Mouse (Mus musculus): Measurements from ENCODE around the gene BC035947. TPM values are rescaled to one million over a fixed set of nuclear protein-coding genes. Genes with fewer than 3 reads are reported as not detected.
"Not testable (repeated sequence)": the region's sequence is repeated elsewhere in the genome, so short reads cannot be mapped to it uniquely, and the experiment has no call there.

Gene BC035947
- polyA plus RNA-seq (2012; rRNA removed): 0.03 and 0.04 TPM in 2 replicates

DNA sequence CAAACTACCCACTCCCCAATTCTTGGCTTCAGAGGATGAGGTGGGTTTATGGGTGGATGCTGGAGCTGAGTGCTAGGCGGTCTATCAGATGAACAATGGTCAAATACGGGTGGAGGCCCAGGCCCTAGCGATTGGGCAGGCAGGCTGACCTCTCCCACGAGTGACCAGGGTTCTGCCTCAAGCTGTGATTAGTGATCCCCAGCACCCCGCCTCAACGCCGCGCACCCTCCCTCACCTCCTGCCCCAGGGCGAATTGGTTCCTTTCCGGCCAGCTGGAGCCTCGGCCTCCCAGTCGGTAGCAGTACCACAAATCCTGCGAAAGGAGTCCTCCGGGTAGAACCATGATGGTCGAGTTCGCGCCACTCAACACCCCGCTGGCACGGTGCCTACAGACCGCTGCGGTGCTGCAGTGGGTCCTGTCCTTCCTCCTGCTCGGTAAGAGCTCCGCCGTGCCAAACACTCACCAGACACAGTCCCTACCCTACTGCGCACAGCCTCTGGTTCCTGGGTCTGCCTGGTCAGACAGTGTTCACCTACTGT, at the start of gene BC035947:
Gene BC035947 (minus strand): TSS at position 538 of the 540 bp plus-strand sequence.
- Histone ChIP-seq H3K4me1 (ENCODE audit: control insufficient read depth, insufficient read depth, low read length) (peaks cover 3% of the 10 kb centered on the region; the same call in 1 of the 2 replicates), H3K4me3 (replicated peaks; ENCODE audit: extremely low read depth, low read depth, low read length) (peak within 1 kb of the TSS; percentile 16)
- 5% methylated on average over 25 of the region's 25 CpGs for WGBS
- no peak for TF ChIP-seq CTCF (IDR thresholded peaks at IDR 0.05; ENCODE audit: insufficient read depth, low read length)
- TF ChIP-seq POLR2A (IDR thresholded peaks at IDR 0.05; ENCODE audit: borderline replicate concordance, extremely low read depth, low read depth, low read length): no peak
- peak; percentile 18 for DNase-seq

DNA sequence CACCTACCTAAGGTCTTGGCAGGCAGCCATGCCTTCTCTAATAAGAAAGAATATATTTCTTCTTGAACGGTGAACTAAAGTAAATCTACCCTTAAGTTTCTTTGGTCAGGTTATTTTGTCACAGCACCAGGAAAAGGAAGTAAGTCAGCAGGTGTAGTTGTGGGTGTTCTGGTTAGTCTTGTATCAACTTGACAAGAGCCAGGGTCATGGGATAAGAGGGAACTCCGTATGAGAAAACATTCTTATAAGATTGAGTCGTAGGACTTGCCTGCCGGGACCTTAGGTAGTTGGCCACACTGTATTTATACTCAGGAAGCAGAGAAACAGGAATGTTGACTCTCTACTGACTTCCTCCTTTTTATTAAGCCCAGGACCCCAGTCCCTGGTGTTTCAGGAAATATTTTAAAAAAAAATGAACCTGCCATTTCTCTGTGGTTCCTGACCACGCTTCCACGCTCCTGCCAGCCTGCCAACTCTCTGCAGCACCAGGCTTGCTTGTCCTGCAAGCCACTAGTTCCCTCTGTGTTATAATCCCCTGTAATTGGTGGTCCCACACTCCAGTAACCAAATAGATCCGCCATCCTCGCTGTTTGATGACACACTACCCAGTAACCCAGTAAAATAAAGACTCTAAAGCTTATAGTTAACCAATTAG, 42.2 kb upstream of the BC035947 start:
- TF ChIP-seq CTCF (IDR thresholded peaks at IDR 0.05; ENCODE audit: insufficient read depth, low read length): no peak
- no peak for TF ChIP-seq POLR2A (IDR thresholded peaks at IDR 0.05; ENCODE audit: borderline replicate concordance, extremely low read depth, low read depth, low read length)
- no peaks in the 10 kb centered on the region for H3K4me1 ChIP-seq (ENCODE audit: control insufficient read depth, insufficient read depth, low read length)
- no peak overlapping the region for H3K4me3 ChIP-seq (replicated peaks; ENCODE audit: extremely low read depth, low read depth, low read length)
- WGBS: 41% methylated on average over 8 of the region's 8 CpGs
- DNase-seq: no peak

DNA sequence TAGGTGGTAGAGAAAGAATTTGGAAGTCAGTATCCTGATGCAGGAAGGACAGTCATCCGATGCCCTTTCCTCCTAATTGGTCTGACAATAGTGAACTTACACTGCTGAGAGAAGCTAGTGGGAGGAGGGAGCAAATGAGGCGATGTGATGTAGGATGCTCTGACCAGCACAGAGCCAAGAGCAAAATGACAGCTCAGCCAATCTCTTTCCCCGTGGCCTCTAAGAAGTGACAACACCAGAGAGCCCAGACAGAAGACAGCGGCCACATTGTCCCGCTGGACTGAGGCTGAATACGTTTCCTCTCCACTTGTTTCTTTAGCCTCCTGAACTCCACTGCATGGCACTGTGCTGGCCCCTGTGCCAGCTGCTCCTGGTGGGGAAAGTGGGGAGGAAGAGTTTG, 37.0 kb upstream of the BC035947 start:
- WGBS: 45% methylated on average over 6 of the region's 6 CpGs
- DNase-seq: no peak
- H3K4me3 ChIP-seq (replicated peaks; ENCODE audit: extremely low read depth, low read depth, low read length): no peak overlapping the region
- TF ChIP-seq CTCF (IDR thresholded peaks at IDR 0.05; ENCODE audit: insufficient read depth, low read length): no peak
- TF ChIP-seq POLR2A (IDR thresholded peaks at IDR 0.05; ENCODE audit: borderline replicate concordance, extremely low read depth, low read depth, low read length): no peak
- H3K4me1 ChIP-seq (ENCODE audit: control insufficient read depth, insufficient read depth, low read length): no peaks in the 10 kb centered on the region

DNA sequence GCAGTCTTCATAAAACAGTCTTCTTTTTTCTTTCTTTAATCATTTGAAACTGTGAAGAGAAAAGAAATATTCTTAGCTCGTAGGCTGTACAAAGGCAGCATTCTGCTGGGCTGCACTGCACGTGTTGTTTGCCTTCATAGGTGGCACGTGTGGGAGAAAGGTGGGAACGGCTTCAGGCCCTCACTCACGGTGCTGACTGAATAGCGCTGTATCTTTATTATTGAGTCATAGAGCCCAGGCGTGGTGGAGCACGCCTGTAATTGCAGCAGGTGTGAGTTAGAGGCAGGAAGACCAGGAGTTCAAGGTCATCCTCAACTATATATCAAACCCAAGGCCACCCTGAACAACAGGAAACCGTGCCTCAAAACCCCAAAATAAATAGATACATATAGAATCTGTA, 34.3 kb upstream of the BC035947 start:
- Histone ChIP-seq H3K4me3 (replicated peaks; ENCODE audit: extremely low read depth, low read depth, low read length) (no peak overlapping the region), H3K4me1 (ENCODE audit: control insufficient read depth, insufficient read depth, low read length) (no peaks in the 10 kb centered on the region)
- TF ChIP-seq CTCF (IDR thresholded peaks at IDR 0.05; ENCODE audit: insufficient read depth, low read length) (no peak), POLR2A (IDR thresholded peaks at IDR 0.05; ENCODE audit: borderline replicate concordance, extremely low read depth, low read depth, low read length) (no peak)
- WGBS: 68% methylated on average over 9 of the region's 9 CpGs
- DNase-seq: no peak

DNA sequence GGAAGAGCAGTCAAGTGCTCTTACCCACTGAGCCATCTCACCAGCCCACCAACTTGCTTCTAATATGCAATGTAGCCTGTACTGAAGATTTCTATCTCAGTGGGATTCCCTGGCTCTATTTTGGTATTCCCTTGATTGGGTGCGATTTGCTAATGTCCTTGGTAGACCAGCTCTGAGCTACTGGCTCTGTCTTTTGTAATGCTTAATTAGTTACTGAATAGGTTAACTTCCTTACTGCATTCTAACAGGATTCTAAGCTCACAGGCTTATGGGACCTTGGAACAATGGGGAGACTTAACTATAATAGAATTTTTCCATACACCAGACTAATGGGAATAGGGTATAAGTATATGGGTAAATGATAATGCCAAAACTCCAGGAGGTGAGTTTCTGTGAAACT, 31.7 kb upstream of the BC035947 start:
- DNase-seq; H3K4me3 ChIP-seq (replicated peaks; ENCODE audit: extremely low read depth, low read depth, low read length); H3K4me1 ChIP-seq (ENCODE audit: control insufficient read depth, insufficient read depth, low read length): not testable (repeated sequence)
- whole genome bisulfite sequencing: 89% methylated on average over 1 of the region's 1 CpGs

DNA sequence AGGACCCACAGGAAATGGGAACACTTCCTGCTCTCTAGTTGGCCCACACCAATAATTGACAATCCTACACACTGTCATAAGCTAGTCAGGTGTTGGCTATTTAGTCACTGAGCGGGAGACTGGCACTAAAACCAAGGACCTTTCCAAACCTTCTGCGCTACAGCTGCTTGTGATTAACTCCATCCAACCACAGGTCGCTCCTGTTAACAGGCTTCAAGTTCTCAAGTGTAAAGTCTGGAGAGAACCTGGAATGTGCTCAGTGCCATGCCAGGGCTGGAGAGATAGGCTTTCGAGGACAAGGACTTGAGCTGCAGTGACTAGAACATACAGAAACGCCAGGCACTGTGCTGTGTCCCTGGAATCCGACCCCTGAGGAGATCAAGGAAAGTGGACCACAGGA, 27.2 kb upstream of the BC035947 start:
- Histone ChIP-seq H3K4me3 (replicated peaks; ENCODE audit: extremely low read depth, low read depth, low read length) (no peak overlapping the region), H3K4me1 (ENCODE audit: control insufficient read depth, insufficient read depth, low read length) (no peaks in the 10 kb centered on the region)
- DNase-seq: no peak
- 71% methylated on average over 6 of the region's 6 CpGs for whole genome bisulfite sequencing
- TF ChIP-seq POLR2A (IDR thresholded peaks at IDR 0.05; ENCODE audit: borderline replicate concordance, extremely low read depth, low read depth, low read length): no peak
- no peak for TF ChIP-seq CTCF (IDR thresholded peaks at IDR 0.05; ENCODE audit: insufficient read depth, low read length)

DNA sequence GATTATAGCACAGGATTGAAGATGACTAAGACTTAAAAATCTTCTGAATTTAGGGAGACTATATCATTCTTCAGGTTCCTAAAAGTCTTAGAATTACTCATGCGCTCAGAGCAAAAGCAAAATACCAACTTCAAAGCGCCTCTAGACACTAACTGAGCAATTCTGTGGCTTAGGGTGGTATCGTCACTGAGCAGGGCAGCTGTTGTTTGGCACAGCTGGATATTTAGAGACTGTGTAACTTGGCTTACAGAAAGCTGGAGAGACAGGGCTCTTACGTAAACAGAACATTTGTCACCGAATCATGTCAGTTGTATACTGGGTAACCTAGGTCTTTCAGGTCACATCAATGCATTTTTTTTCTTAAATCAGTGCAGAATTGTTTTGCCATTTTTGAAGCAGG, 26.4 kb upstream of the BC035947 start:
- WGBS: 54% methylated on average over 5 of the region's 5 CpGs
- Histone ChIP-seq H3K4me3 (replicated peaks; ENCODE audit: extremely low read depth, low read depth, low read length) (no peak overlapping the region), H3K4me1 (ENCODE audit: control insufficient read depth, insufficient read depth, low read length) (no peaks in the 10 kb centered on the region)
- no peak for TF ChIP-seq CTCF (IDR thresholded peaks at IDR 0.05; ENCODE audit: insufficient read depth, low read length)
- TF ChIP-seq POLR2A (IDR thresholded peaks at IDR 0.05; ENCODE audit: borderline replicate concordance, extremely low read depth, low read depth, low read length): no peak
- DNase-seq: no peak

DNA sequence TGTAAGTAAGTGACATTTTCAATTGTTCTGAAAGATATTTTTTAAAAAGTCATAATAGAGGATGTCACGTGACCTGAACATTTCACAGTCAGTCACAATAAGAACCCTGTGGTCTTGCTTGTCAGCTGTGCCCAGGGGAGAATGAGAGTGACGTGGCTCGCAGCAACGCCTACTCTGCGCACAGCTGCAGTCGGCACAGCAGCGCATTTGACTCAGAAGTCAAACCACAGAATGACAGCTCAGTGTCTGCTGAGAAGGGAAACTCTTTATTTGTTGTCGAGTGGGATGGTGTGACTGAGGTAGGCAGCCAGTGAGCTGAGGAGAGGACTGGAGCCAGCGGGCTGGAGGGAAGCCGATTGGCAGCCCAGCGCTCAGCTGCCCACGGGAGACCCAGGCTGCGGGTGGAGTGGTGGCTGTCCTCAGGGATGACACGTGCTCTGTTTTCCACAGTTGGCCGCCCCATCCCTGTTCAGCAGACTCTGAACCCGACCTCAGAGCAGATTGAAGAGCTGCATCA, 25.6 kb upstream of the BC035947 start:
- WGBS: 15% methylated on average over 16 of the region's 16 CpGs
- peak overlapping the region; percentile 36 for H3K4me3 ChIP-seq (replicated peaks; ENCODE audit: extremely low read depth, low read depth, low read length)
- DNase-seq: peak; percentile 14
- TF ChIP-seq POLR2A (IDR thresholded peaks at IDR 0.05; ENCODE audit: borderline replicate concordance, extremely low read depth, low read depth, low read length) (no peak), CTCF (IDR thresholded peaks at IDR 0.05; ENCODE audit: insufficient read depth, low read length) (no peak)
- H3K4me1 ChIP-seq (ENCODE audit: control insufficient read depth, insufficient read depth, low read length): no peaks in the 10 kb centered on the region

DNA sequence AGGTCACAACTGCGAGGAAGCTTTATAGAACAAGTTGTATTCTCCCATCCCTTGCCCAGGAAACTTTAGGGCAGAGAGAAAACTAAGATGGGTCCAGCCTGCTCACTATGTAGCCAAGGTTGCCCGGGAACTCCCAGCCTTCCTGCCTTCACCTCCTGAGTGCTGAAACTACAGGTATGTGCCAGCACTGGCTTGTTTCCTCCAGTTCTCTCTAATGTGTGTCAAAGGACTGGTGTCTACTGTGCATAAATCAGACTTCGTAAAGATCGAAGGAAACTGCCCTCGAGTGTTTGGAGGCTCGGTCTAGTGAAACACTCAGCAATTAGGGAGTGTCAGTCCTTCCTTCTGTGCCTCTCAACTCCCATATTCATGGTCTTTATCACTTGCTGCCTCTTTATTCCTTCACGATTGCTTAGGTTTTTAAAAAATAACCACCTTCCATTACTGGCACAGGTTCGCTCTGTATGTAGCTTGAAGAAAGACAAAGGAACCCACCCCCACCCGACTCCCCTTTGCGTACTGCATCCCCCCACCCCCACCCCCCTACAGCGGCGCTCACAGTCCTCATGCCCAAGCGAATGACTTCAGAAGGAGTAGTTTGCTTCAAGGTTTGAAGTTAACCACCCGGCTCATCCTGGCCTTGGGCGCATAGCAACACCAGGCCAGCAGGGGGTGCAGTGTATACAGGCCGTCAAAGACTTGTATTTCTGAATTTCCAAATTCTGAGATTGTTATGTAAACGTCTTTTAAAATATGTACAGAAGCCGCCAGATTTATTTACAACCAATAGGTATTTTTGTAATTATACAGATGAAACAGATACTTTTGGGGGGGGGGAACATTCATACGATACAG, 24.6 kb upstream of the BC035947 start:
- peak; percentile 59 for DNase-seq
- 30% methylated on average over 19 of the region's 19 CpGs for WGBS
- peak; percentile 83 for TF ChIP-seq CTCF (IDR thresholded peaks at IDR 0.05; ENCODE audit: insufficient read depth, low read length)
- no peak for TF ChIP-seq POLR2A (IDR thresholded peaks at IDR 0.05; ENCODE audit: borderline replicate concordance, extremely low read depth, low read depth, low read length)
- Histone ChIP-seq H3K4me1 (ENCODE audit: control insufficient read depth, insufficient read depth, low read length) (no peaks in the 10 kb centered on the region), H3K4me3 (replicated peaks; ENCODE audit: extremely low read depth, low read depth, low read length) (no peak overlapping the region)
